Mouse (Mus musculus) E14TG2a.4 (cell line): Measurements from ENCODE around the gene Nav3.

ENCODE experiments used
- CTCF ChIP-seq: conservative IDR thresholded peaks from 2 replicates; pipeline ENCODE4 v1.5.1; 2014; ENCODE audit warnings: low read length
- POU5F1 ChIP-seq: IDR thresholded peaks from 2 replicates; pipeline ENCODE4 v1.6.1; 2014; ENCODE audit warnings: low read length, borderline replicate concordance

- TF ChIP-seq CTCF = no peak
- no peak for TF ChIP-seq POU5F1
Observed at GRCm38 (mm10) chr10:110192026-110192805, 263.8 kb downstream of the Nav3 start.
